8 mouse cellular contexts compared by ENCODE assay signal in the genomic region with DNA sequence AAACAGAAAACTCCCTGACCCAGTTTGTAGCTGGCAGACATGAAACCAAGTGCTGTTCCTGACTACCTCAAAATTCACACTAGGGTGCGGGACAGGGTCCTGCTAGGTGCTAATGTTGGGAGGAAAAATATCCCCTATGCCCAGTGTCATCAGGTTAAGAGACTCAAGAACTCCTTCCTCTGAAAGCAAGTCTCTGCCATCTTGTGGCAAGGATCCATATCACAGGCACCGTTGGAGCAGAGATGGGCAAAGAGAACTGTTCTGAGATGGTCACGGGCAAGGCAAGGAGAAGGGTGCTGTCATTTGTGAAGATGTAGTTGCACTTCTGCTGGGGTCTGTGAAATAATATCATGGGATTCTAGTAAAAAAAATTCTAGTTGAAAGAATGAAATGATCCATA. TPM values are rescaled to one million over a fixed set of nuclear protein-coding genes. Genes with fewer than 3 reads are reported as not detected.
DNase-seq lines count a peak whose midpoint lies in the region; ATAC-seq and TF ChIP-seq lines count a peak whose summit lies in the region.
"Had no signal": no experiment of that assay in that cellular context is flagged by ENCODE, and none has a peak within 500 bp of the region (broad histone marks: within the 10 kb centered on the region; RNA-seq: fewer than 3 reads in every experiment).

No protein-coding gene starts in this region.

- 52% methylated on average over 3 of the region's 3 CpGs for WGBS in midbrain, embryonic 14.5 days
- WGBS in midbrain, embryonic 15.5 days = 52% methylated on average over 3 of the region's 3 CpGs
- 38% methylated on average over 3 of the region's 3 CpGs for WGBS in small intestine, adult 2 months

- ATAC-seq in midbrain, embryonic 14.5 days (ENCODE audit: low FRiP score, low TSS enrichment) = no peak
- ATAC-seq in midbrain, embryonic 15.5 days (replicated peaks) = no peak

- TF ChIP-seq CTCF in small intestine, adult 2 months (IDR thresholded peaks at IDR 0.05; ENCODE audit: extremely low read depth, insufficient read length, insufficient replicate concordance, low read depth, low read length) = peak; percentile 37; the same call in 1 of the 2 replicates

- H3K27me3 ChIP-seq in midbrain, embryonic 14.5 days (ENCODE audit: control insufficient read depth, insufficient read depth, low read length) = no peaks in the 10 kb centered on the region
- no peaks in the 10 kb centered on the region for H3K27me3 ChIP-seq in midbrain, embryonic 15.5 days (replicated peaks)
- H3K27me3 ChIP-seq in small intestine, adult 2 months (ENCODE audit: control insufficient read depth, insufficient read depth, low read length) = no peaks in the 10 kb centered on the region
- H3K27me3 ChIP-seq: embryonic facial prominence, embryonic 15.5 days had no signal

- intact Hi-C loops in left cerebral cortex, postnatal 4 days (cut with DNase I) = loop anchor here (5.0 kb wide), 1 partner anchor 127 kb away; no protein-coding TSS in a partner anchor

- H3K36me3 ChIP-seq in midbrain, embryonic 14.5 days (ENCODE audit: control insufficient read depth, insufficient read depth, low read length) = no peaks in the 10 kb centered on the region
- no peaks in the 10 kb centered on the region for H3K36me3 ChIP-seq in midbrain, embryonic 15.5 days (replicated peaks)
- no peaks in the 10 kb centered on the region for H3K36me3 ChIP-seq in small intestine, adult 2 months (ENCODE audit: control insufficient read depth, insufficient read depth, low read length)
- H3K36me3 ChIP-seq: embryonic facial prominence, embryonic 15.5 days had no signal

- no peak overlapping the region for H3K4me3 ChIP-seq in midbrain, embryonic 14.5 days (replicated peaks; ENCODE audit: low read depth, low read length)
- no peak overlapping the region for H3K4me3 ChIP-seq in midbrain, embryonic 15.5 days
- H3K4me3 ChIP-seq in small intestine, adult 2 months (ENCODE audit: low read depth, low read length) = no peak overlapping the region
- H3K4me3 ChIP-seq: embryonic facial prominence, embryonic 15.5 days had no signal

- H3K4me2 ChIP-seq in midbrain, embryonic 14.5 days (ENCODE audit: low read length) = no peak overlapping the region
- H3K4me2 ChIP-seq in midbrain, embryonic 15.5 days = no peak overlapping the region
- H3K4me2 ChIP-seq: embryonic facial prominence, embryonic 15.5 days had no signal

- H3K27ac ChIP-seq in midbrain, embryonic 14.5 days (replicated peaks; ENCODE audit: low read depth, low read length) = no peak overlapping the region
- no peak overlapping the region for H3K27ac ChIP-seq in midbrain, embryonic 15.5 days
- H3K27ac ChIP-seq in small intestine, adult 2 months (ENCODE audit: insufficient read depth, low read depth, low read length) = no peak overlapping the region
- H3K27ac ChIP-seq: embryonic facial prominence, embryonic 15.5 days had no signal

- no peaks in the 10 kb centered on the region for H3K4me1 ChIP-seq in midbrain, embryonic 14.5 days (ENCODE audit: control insufficient read depth, insufficient read depth, low read length)
- no peaks in the 10 kb centered on the region for H3K4me1 ChIP-seq in midbrain, embryonic 15.5 days
- no peaks in the 10 kb centered on the region for H3K4me1 ChIP-seq in small intestine, adult 2 months (ENCODE audit: control insufficient read depth, insufficient read depth, insufficient read length, low read length)
- H3K4me1 ChIP-seq: embryonic facial prominence, embryonic 15.5 days had no signal

- peak; percentile 52 for DNase-seq in midbrain, embryonic 14.5 days
- DNase-seq in adrenal gland, adult 8-10 months = peak; percentile 18
- DNase-seq in cerebellum, postnatal 10 days = peak; percentile 80 to 81
- peak; percentile 15 to 29 for DNase-seq in kidney, adult 8-10 months
- peak; percentile 50 for DNase-seq in left cerebral cortex, postnatal 4 days

- no peaks in the 10 kb centered on the region for H3K9me3 ChIP-seq in midbrain, embryonic 14.5 days (ENCODE audit: control insufficient read depth, low read length)
- no peaks in the 10 kb centered on the region for H3K9me3 ChIP-seq in midbrain, embryonic 15.5 days
- H3K9me3 ChIP-seq: embryonic facial prominence, embryonic 15.5 days had no signal

- H3K9ac ChIP-seq in midbrain, embryonic 14.5 days (replicated peaks; ENCODE audit: low read length) = no peak overlapping the region
- H3K9ac ChIP-seq in midbrain, embryonic 15.5 days = no peak overlapping the region
- H3K9ac ChIP-seq: embryonic facial prominence, embryonic 15.5 days had no signal

- TF ChIP-seq POLR2A in small intestine, adult 2 months (IDR thresholded peaks at IDR 0.05; ENCODE audit: low read depth, low read length) = no peak

RNA-seq across cellular contexts. Expression of gene Megf9, which starts 44.9 kb away (rescaled TPM):
- polyA plus RNA-seq in midbrain, embryonic 14.5 days (2014; fragmentation: Nextera tagmentation; extraction: Ambion mirVana) = 40.2 and 42.8 TPM in 2 replicates
- polyA plus RNA-seq in midbrain, embryonic 15.5 days (2015; fragmentation: Nextera tagmentation; extraction: Ambion mirVana) = 30.4 and 32.2 TPM in 2 replicates
- total RNA-seq in adrenal gland, adult 8-10 months (2022) = 10 to 100 TPM; 26.1 to 31.7 (median 28.8) TPM
- 10 to 100 TPM; 86.1 to 90.0 TPM for total RNA-seq in left cerebral cortex, postnatal 4 days (2021)
- polyA plus RNA-seq in small intestine, adult 2 months (2012; rRNA removed) = 3.7 and 7.5 TPM in 2 replicates

Comparison
In these comparisons a context has a peak if more than half of its experiments do, and no peak if none do; other contexts are left out.
1. DNase-seq: peak in every context shown above with its lines; median percentile 80 in cerebellum, postnatal 10 days; 52 in midbrain, embryonic 14.5 days; 50 in left cerebral cortex, postnatal 4 days; 22 in kidney, adult 8-10 months; 18 in adrenal gland, adult 8-10 months.